Mouse (Mus musculus) midbrain, embryonic 16.5 days (tissue): Measurements from ENCODE around the gene Tspan17. TPM values are rescaled to one million over a fixed set of nuclear protein-coding genes. Genes with fewer than 3 reads are reported as not detected.

Experiments used
- ATAC-seq: fragments of 200-750 bp; cut with Nextera tagmentation; 2 replicates; pipeline ENCODE4 v1.8.0; 2017; ENCODE audit warnings: moderate TSS enrichment
- H3K27ac ChIP-seq: fragments of 300-500 bp; sonication (generic); 2 replicates; pipeline ENCODE4 v1.5.1; 2014; ENCODE audit warnings: mild to moderate bottlenecking, low read length, mixed read lengths
- H3K27me3 ChIP-seq: fragments of 300-500 bp; sonication (generic); 2 replicates; pipeline ENCODE4 v1.6.1; 2014; ENCODE audit warnings: low read depth, low read length, mixed read lengths; ENCODE audit not compliant: control insufficient read depth, insufficient read depth
- H3K36me3 ChIP-seq: fragments of 300-500 bp; sonication (generic); 2 replicates; pipeline ENCODE4 v1.6.1; 2014; ENCODE audit warnings: mild to moderate bottlenecking, low read length, moderate library complexity, mixed read lengths; ENCODE audit not compliant: control insufficient read depth, insufficient read depth
- H3K4me1 ChIP-seq: fragments of 300-500 bp; sonication (generic); 2 replicates; pipeline ENCODE4 v1.6.1; 2014; ENCODE audit warnings: mild to moderate bottlenecking, low read length, mixed read lengths; ENCODE audit not compliant: control insufficient read depth, insufficient read depth
- H3K4me2 ChIP-seq: fragments of 300-500 bp; sonication (generic); 2 replicates; pipeline ENCODE4 v1.6.1; 2014; ENCODE audit warnings: mild to moderate bottlenecking, low read length, mixed read lengths
- H3K4me3 ChIP-seq: fragments of 300-500 bp; sonication (generic); 2 replicates; pipeline ENCODE4 v1.5.1; 2014; ENCODE audit warnings: low read depth, mild to moderate bottlenecking, low read length, moderate library complexity, mixed read lengths
- H3K9ac ChIP-seq: fragments of 300-500 bp; sonication (generic); 2 replicates; pipeline ENCODE4 v1.6.1; 2014; ENCODE audit warnings: low read depth, low read length, mixed read lengths
- H3K9me3 ChIP-seq: fragments of 300-500 bp; sonication (generic); replicated peaks from 2 replicates; pipeline ENCODE4 v1.6.1; 2014; ENCODE audit warnings: mild to moderate bottlenecking, low read length, mixed read lengths; ENCODE audit not compliant: control insufficient read depth, poor library complexity, severe bottlenecking
- WGBS: fragments of 180-500 bp; shearing (Covaris S2); extraction: QIAGEN DNeasy Blood & Tissue Kit; methylation state at CpG from one replicate; pipeline ENCODE4 v1.1.7; 2014; 5-methylcytosine and 5-hydroxymethylcytosine counted together
- polyA plus RNA-seq: library from polyadenylated mRNA; unstranded; fragments of >200 nt; fragmentation: Nextera tagmentation; extraction: Ambion mirVana; gene quantifications from 2 replicates; pipeline ENCODE4 v1.2.1, GENCODE M21; 2015

Gene Tspan17
- polyA plus RNA-seq, 1 experiment from 2014 or later = 67.7 TPM

DNA sequence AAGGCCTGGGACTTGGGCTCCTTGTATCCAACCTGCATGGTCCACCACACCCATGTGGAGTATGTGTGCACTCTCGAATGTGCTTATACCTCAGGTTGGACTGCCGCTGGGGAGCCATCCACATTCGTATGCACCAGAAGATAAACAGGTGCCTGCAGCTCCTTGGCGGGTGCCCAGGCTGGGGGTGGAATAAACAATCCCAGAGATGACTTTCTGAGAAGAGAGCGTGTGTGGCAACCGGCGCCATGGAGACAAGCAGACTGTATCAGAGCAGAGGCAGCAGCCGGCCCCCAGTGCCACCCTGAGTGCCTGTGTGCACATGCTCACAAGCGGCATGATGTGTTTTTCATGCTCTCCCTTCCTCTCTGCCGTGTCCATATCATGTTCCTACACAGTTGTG, 36.5 kb upstream of the Tspan17 start:
- Histone ChIP-seq H3K9me3 (no peaks in the 10 kb centered on the region), H3K27me3 (peaks cover 3% of the 10 kb centered on the region; the same call in 1 of the 2 replicates), H3K4me3 (no peak overlapping the region), H3K4me1 (peaks cover 38% of the 10 kb centered on the region), H3K9ac (no peak overlapping the region), H3K4me2 (no peak overlapping the region), H3K36me3 (no peaks in the 10 kb centered on the region), H3K27ac (no peak overlapping the region)
- ATAC-seq = no peak
- 66% methylated on average over 10 of the region's 10 CpGs for WGBS

DNA sequence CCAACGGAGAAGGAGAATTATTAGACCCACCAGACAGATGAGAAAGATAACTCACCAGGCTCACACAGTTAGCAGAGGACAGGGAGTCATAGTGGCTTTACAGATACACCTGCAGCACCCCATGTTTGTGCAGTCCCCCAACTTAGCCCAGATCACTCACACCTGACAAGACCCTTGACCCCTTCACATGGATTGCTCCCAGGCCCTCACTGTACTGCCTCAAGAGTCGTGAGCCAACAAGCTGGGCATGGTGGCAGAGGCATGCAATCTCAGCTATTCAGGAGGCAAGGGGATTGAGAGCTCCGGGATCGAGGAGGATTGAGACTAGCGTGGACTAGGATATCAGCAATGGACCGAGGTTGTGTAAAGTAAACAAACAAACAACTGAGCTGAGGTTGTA, 35.4 kb upstream of the Tspan17 start:
- H3K4me3 ChIP-seq = no peak overlapping the region
- no peak overlapping the region for H3K4me2 ChIP-seq
- ATAC-seq = no peak
- peaks cover 29% of the 10 kb centered on the region for H3K4me1 ChIP-seq
- H3K9me3 ChIP-seq = no peaks in the 10 kb centered on the region
- H3K9ac ChIP-seq = no peak overlapping the region
- H3K27ac ChIP-seq = no peak overlapping the region
- no peaks in the 10 kb centered on the region for H3K36me3 ChIP-seq
- WGBS = 54% methylated on average over 6 of the region's 6 CpGs
- peaks cover 3% of the 10 kb centered on the region; the same call in 1 of the 2 replicates for H3K27me3 ChIP-seq

DNA sequence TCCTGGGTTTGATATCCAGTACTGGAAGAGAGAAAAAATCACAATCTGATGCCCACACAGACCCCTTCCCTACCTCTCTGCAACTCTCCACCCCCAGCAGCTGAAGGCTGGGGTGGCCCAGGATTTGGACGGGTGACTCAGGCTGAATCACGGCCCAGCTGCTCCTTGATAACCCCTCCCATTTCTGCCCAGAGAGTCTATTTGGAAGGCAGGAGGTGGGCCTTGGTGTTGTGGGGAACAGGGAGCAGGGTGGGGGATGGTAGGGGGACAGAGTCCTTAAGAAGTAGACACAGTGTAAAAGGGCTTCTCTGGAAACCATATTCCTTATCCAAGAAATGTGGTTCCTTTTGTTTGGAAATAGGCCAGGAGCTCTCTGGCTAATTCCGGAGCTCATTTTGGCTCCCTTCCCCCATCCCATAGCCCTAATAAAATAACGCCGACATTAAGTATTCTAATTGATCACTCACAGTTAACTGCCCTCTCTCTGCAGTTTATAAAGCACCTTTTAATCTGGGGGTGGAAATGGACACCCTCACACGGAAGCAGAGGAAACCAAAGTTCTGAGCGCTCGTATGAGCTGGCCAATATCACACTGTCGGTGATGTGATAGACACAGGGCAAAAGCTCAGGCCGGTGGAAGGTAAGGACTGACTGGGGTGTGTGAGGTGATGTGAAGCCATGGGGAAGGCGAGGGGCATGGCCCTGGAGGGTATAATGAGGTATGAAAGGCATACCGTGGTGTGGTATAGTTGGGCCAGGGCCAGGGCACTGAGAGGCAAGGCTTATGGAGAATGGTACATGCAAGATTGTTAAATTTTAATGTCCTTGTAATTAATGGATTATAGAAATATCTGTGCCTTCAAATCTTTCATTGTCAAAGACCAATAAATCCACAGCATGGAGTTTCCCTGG, 34.8 kb upstream of the Tspan17 start:
- no peaks in the 10 kb centered on the region for H3K36me3 ChIP-seq
- no peaks in the 10 kb centered on the region for H3K9me3 ChIP-seq
- WGBS = 33% methylated on average over 12 of the region's 12 CpGs
- no peak overlapping the region for H3K4me3 ChIP-seq
- ATAC-seq = no peak
- H3K27me3 ChIP-seq = peaks cover 3% of the 10 kb centered on the region; the same call in 1 of the 2 replicates
- no peak overlapping the region for H3K27ac ChIP-seq
- H3K4me2 ChIP-seq = no peak overlapping the region
- peaks cover 34% of the 10 kb centered on the region for H3K4me1 ChIP-seq
- no peak overlapping the region for H3K9ac ChIP-seq

DNA sequence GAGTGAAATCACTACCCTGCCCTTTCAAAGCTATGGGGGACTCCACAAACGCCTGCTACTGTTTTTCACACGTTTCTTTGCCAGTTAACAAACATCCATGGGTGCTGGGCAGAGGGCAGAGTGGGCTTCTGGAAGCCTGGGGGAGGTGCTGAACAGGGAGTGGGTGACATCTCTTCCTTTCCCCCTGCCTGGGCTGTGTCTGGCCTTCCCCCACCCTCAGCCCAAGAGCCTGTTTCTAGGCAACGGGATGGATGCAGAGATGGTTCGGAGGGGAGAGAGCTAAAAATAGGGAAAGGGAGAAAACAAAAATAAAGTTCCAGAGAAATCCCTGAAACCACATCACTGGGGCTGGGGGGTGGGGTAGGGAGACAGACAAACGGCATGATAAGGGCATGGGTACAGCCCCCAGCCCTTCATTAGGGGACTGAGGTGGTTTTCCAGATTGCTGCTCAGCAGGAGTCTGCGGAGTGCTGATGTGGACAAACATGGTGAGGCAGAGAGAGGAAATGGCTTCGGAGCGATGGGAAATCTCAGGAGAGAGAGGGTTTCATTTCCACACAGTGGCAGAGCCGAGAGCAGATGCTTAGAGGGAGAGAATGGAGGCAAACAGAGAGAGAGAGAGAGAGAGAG, 33.9 kb upstream of the Tspan17 start:
- Histone ChIP-seq H3K4me3 (no peak overlapping the region), H3K4me1 (peaks cover 35% of the 10 kb centered on the region), H3K9ac (peak overlapping the region; percentile 33; the same call in 1 of the 2 replicates), H3K27ac (peak overlapping the region; percentile 66), H3K36me3 (no peaks in the 10 kb centered on the region), H3K9me3 (no peaks in the 10 kb centered on the region), H3K4me2 (peak overlapping the region; percentile 27; the same call in 1 of the 2 replicates), H3K27me3 (peaks cover 3% of the 10 kb centered on the region; the same call in 1 of the 2 replicates)
- ATAC-seq = no peak
- WGBS = 15% methylated on average over 9 of the region's 9 CpGs

DNA sequence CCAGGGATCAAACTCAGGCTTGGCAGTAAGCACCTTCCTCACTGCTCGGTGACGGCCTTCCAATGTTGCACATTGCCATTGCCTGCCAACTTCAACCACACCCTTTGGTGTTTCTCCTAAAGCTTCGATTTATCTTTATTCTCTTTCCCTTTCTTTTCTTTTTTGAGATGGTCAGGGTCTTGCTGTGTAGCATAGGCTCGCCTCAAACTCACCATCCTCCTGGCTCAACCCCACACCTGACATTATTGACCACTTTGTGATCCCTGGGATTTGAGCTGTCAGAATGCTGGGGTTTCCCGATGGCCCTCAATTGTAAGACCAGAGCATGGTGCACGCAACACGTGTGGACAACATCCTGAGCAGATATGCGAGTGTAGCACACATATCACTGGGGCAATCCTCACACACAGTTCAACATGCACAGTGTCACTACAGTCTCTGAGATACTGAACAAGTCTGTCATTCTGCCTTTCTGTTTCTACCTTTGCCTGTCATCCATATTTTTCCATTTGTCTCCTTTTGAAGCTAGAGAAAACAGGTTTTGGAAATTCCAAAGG, 32.9 kb upstream of the Tspan17 start:
- H3K4me3 ChIP-seq = no peak overlapping the region
- no peak overlapping the region for H3K9ac ChIP-seq
- no peaks in the 10 kb centered on the region for H3K9me3 ChIP-seq
- no peak for ATAC-seq
- H3K4me2 ChIP-seq = no peak overlapping the region
- H3K27me3 ChIP-seq = 0 out of 2 replicates have a peak, but pooled peaks cover under 1% of the 10 kb centered on the region
- WGBS = 91% methylated on average over 8 of the region's 8 CpGs
- H3K27ac ChIP-seq = no peak overlapping the region
- peaks cover 37% of the 10 kb centered on the region for H3K4me1 ChIP-seq
- no peaks in the 10 kb centered on the region for H3K36me3 ChIP-seq

DNA sequence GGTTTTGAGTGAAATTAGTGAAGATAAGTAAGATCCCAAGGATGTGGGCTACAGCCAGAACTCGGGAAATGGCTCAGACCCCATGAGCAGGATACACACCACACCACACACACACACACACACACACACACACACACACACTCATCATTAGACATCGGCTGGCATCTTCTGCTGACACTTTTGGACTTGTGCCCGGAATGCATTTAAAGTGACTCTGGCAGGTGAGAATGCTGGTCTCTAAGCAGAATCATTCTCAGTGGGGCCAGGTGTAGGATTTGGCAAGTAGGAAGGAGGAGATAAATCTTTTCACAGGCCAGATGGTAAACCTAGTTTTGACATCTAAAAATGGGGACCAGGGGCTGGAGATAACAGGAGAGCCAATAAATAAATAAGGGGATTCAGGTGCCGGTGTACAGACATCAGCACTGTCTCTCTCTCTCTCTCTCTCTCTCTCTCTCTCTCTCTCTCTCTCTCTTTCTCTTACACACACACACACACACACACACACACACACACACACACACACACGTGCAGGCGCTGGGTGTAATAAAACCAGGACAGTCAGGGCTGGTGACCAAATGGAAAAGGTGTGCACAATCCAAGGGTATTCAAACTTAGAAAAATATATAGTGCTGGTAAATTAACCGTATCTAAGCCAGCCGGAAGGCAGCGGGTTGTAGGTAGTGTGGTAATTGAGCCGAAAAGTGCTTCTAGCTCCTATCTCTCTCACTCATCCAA, 31.9 kb upstream of the Tspan17 start:
- Histone ChIP-seq H3K36me3 (no peaks in the 10 kb centered on the region), H3K4me1 (peaks cover 37% of the 10 kb centered on the region), H3K4me3 (peak overlapping the region; percentile 42), H3K27me3 (no peaks in the 10 kb centered on the region), H3K27ac (peak overlapping the region; percentile 91), H3K4me2 (peak overlapping the region; percentile 70), H3K9me3 (no peaks in the 10 kb centered on the region), H3K9ac (peak overlapping the region; percentile 65)
- no peak for ATAC-seq
- WGBS = 27% methylated on average over 10 of the region's 10 CpGs

DNA sequence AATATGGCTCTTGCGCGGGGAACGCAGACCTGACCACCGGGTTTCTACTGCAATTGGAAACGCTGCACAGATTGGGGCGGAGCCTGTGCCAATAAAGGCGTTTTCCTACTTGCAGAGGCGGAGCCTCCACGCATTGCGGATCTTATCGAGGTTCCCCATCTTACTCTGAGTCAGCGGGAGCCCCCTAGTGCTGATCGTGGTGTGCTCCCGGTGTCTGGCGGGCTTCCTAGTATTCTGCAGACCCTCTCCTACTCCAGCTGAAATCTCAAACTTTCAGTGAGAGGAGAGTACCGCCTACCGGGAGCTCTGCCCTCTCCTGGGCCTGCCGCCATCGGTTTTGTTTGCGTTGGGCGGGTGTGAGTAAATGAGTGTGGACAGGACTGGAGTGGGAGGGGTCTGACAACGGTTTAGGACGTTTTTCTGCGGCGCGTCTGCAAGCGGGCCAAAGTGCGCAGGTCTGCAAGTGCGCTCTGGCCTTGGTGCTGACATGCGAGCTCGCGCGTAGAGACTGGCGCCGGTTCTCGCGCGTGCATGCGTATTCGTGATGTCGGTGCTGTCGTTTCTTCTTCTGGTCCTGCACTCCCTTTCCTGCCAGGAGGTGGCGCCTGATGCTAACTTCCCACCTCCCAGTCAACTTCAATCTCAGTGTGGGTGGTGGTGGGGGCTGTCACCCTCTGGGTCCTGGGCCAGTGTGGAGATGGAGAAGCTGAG, 31.0 kb upstream of the Tspan17 start:
- WGBS = under 1% methylated on average over 43 of the region's 43 CpGs
- H3K9me3 ChIP-seq = no peaks in the 10 kb centered on the region
- H3K4me1 ChIP-seq = peaks cover 33% of the 10 kb centered on the region
- H3K4me2 ChIP-seq = peak overlapping the region; percentile 70
- H3K27me3 ChIP-seq = peaks cover 3% of the 10 kb centered on the region
- peak overlapping the region; percentile 91 for H3K27ac ChIP-seq
- H3K36me3 ChIP-seq = no peaks in the 10 kb centered on the region
- H3K4me3 ChIP-seq = peak overlapping the region; percentile 42
- peak overlapping the region; percentile 65 for H3K9ac ChIP-seq
- peak; percentile 85 for ATAC-seq

DNA sequence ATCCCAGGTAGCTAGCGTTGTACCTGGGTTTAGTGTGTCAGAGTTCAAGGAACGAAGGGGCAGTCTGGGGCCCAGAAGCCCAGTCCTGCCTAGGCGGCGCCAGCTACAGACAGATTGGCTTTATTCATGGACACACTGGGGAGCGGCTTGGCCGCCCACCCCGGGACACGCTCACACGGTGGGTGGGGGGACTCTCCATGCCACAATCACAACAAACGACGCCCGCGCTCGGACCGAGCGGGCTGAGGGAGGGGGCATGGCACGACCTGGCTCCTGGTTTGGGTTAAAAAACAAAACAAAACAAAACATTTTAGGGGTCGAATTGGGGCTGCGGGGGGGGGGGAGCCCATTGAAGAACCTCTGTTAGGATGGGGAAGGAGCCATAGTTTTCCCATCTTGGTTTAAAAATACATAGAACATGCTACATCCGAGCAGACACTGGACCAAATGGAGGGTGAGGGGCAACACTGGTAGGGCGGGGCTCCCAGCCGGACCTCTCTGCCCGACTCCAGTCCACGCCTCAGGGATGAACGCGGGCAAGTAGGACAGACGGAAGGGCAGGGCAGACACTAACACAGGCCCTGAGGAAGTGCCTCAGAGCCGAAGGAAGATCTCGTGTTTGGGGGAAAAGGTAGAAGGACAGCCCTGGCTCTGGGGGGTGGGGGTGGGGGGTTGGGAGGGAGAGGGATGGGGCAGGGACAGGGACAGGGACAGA, 30.3 kb upstream of the Tspan17 start:
- Histone ChIP-seq H3K4me2 (peak overlapping the region; percentile 70), H3K27me3 (peaks cover 11% of the 10 kb centered on the region), H3K9me3 (no peaks in the 10 kb centered on the region), H3K27ac (peak overlapping the region; percentile 91), H3K4me1 (peaks cover 33% of the 10 kb centered on the region), H3K36me3 (no peaks in the 10 kb centered on the region), H3K9ac (peak overlapping the region; percentile 65), H3K4me3 (peak overlapping the region; percentile 42)
- WGBS = under 1% methylated on average over 29 of the region's 29 CpGs
- ATAC-seq = no peak; the same call in none of the 2 replicates
